Mouse (Mus musculus) left cerebral cortex, adult 9 months (tissue): ENCODE data around the gene Ccdc17.
A peak's percentile ranks its signal among the peaks of the same experiment; 100 is the strongest.

Experiments used
- DNase-seq, 2 experiments: peaks; one replicate each; pipeline ENCODE4 v3.0.0; 2022; ENCODE audit warnings: low spot score in 2 of 2

The Ccdc17 gene

GRCm38 (mm10) chr4:116596379-116596778, at the start of gene Ccdc17:
TSS of gene Ccdc17 (plus strand) at chr4:116596654.
- DNase-seq = no peak

- no peak for DNase-seq
Measured at GRCm38 (mm10) chr4:116550432-116550831, 46.0 kb upstream of the Ccdc17 start.

GRCm38 (mm10) chr4:116553035-116553434, 43.4 kb upstream of the Ccdc17 start:
- no peak for DNase-seq

- DNase-seq = peak; percentile 46 to 85
Measured at GRCm38 (mm10) chr4:116555413-116556300, 40.8 kb upstream of the Ccdc17 start, which contains the start of gene Tmem69. TSS of gene Tmem69 (minus strand) at chr4:116555936.

DNA sequence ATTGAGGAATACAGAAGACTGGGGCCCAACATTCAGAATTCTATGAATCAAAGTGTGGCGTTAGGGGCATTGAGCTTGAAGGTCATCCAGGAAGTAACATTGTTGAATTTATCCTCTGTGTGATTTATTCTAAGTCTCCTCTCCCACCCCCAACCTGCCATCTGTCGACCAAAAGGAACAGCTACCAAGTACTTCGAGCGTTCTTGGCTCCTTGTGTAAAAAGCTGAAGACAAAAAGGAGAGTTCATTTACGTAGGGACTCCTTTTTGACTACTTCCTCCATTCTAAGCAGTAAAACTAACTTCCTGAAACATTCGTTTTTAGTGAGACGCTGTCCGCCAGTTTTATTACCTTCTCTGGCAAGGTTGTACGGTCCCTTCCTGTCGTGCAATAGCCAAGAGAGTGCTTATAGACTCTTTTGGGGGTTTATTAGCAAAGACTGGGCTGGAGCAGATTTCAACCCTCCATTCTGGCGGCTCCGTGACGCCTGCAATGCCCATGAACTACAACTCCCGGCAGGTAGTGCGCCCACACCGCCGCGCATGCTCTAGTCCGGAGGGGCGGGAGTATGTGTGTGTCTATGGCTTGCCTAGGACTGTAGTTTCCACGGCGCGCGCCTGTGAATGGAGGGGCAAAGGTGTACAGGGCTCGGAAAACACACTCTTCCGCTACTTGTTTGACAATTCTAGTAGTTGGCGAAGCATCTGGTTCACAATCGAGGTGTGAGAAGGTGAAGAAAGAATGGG, 39.7 kb upstream of the Ccdc17 start:
- peak; percentile 87 to 94 for DNase-seq

DNA sequence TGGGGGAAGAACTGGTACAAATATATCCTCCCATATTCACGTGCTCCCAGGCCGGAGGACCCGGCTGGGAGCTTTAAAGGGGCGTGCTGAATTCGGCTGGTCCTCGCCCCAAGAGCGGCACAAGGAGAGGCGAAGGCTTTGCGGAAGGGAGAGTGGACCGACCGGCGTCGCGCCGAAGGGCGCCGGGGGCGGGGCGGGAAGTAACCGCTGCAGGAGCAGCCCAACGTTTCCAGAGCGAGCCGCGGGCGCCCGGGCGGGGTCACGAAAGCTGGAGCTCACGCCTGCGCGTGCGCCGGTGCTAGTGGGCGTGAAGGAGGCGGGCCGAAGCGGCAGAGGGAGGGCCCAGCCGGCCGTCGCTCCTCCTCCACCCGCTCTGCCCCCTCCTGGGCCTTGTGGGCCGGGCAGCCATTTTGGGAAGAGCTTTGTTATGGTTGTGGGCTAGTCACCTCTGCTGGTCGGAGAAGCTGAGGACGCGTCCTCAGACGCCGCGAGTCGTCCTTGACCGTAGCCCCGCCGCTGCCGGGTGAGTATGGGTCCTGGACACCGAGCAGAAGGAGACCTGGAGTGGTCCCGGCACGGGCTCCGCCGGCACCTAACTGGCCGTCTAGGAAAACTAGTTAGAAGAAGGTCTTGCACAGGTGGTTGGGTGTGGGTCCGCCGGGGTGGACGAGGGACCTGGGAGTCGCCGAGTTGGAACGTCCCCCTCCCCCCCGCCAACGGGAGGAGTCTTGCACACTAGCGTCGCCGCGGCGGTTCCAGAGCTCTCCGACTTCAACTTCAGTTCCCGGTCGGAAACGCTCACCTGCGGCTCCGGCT, 38.9 kb upstream of the Ccdc17 start, which contains the start of gene Gpbp1l1:
Gene Gpbp1l1, plus strand, starts transcription at position 353 of the 816 bp plus-strand sequence.
- peak; percentile 93 to 97 for DNase-seq

DNA sequence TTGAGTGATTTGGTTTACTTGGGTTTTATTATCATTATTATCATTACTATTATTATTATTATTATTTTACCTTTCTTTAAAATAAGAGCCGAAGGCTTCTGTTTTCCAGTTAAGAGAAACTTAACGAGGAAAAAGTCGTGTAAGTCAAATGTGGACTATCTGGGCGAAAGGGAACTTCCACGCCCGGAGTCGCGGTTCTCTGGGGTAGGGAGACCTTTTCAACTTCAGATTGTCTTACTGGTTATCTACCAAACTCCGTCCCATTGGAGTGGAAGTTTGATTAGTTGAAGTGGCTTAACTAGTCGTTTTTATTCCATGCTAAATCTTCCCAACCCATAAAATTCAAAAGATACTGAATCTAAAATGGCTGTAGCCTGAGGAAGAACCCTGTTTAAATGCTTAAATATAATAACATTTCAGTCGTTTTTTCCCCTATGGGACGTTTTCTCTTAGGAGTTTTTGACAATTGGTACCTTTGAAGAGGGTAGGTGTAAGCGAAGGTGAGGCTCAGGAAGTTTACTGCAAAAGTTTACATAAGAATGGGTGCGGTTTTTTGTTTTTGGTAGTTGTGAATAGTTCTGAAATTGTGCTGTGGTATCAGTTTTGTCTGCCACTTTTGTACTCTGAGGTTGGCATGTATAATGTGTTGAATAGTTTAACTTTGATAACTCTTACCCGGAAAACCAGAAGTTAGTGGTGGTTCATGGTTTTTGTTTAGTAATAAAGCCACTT, 38.1 kb upstream of the Ccdc17 start:
- no peak for DNase-seq

DNA sequence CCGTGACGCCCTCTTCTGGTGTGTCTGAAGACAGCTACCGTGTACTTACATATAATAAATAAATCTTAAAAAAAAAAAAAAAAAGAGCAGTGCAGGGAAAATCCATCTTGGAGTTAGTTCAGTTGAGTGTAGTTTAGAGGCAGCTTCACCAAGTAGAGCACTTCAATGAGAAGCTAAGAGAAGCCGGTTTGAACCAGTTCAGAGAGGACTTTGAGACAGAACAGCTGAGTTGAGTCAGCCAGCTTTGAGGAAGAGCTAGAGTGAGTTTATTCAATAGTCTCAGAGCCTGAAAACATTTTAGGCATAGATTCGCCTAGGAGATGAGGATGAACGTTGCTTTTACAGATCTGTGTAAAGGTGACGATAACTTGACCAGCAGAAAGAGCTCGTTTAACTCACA, 661 bp upstream of the Ccdc17 start:
- no peak for DNase-seq

DNA sequence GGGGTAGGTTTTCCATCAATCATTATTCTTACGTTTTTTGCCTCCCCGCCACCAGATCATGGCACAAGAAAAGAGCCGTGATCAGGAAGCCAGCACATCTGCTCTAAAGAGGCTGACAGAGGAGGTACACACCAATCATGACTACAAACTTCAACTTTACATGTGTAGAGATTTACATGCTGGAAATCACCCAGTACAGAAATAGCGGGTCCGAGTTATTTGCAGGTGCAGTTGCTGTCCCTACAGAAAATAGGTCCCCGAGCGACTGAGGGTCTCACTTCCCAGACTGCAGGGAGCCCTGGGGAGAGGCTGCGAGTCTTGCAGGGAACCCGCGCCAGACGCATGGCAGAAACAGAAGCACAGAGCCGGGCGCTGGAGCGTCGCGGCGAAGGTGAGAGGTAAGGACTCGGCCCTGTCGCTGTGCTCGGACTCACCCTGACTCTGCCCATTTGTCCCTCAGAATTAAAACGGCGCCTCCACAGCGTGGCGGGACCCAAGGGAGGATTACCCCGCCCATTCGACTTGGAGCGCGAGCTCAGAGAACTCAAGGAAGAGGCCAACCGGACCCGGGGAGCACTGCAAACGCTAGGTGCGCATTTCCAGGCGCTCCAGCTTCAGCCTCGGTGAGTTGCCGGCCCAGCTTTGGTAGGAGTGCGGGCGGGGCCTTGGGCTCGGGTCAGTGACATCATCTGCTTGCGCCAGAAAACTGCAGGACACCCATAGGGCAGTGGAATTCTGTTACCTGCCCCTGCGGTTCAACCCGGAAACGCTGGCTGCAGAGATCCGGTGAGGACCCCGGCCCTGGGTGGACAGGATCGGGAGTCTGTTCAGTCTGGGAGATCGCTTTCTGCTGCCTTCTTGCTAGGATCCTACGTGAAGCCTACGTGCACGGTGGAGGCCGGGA, 776 bp downstream of the Ccdc17 start:
- peak; percentile 71 to 92 for DNase-seq

DNA sequence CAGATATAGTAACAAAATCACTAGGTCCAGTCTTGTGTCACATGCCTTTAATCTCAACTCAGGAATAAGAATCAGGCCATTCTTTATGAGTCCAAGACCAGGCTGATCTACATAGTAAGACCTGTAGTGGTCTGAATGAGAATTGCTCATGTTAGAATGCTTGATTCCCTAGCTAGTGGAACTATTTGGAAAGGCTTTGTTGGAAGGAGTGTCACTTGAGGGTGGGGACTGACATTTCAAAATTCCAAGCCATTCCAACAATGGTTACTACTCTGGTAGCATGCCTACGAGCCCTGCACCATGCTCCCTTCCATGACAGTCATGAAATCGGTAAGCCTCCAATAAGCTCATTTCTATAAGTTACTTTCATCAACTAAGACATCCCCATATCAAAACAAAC, 16.2 kb downstream of the Ccdc17 start:
- no peak for DNase-seq

- no peak for DNase-seq
Measured at GRCm38 (mm10) chr4:116615237-116615636, 18.8 kb downstream of the Ccdc17 start.

GRCm38 (mm10) chr4:116624831-116625230, 28.4 kb downstream of the Ccdc17 start:
- DNase-seq = no peak

- DNase-seq = peak in 1 of 2 experiments; percentile 52
Measured at GRCm38 (mm10) chr4:116626658-116627358, 30.4 kb downstream of the Ccdc17 start.

DNA sequence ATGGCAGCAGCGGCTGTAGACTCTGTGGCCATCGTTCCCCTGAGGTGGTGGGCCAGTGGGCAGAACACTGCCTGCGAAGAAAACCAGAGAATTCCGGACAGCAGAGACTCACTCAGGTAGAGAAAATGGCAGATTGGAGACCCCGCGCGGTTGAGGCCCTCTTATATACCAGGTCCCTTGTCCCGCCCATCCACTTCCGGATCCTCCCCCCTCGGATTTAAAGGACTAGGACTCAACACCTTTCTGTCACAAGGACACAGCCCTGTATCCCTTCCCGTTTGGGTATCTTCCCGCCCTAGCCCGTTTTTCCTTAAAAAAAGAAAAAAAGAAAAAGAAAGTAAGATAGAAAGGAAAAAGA, 30.9 kb downstream of the Ccdc17 start:
- DNase-seq = peak; percentile 76 to 92

- DNase-seq = peak; percentile 69 to 89
Measured at GRCm38 (mm10) chr4:116627722-116628662, 31.5 kb downstream of the Ccdc17 start, which contains the start of gene Nasp. TSS of gene Nasp (minus strand) at chr4:116627941.

GRCm38 (mm10) chr4:116635197-116635596, 38.7 kb downstream of the Ccdc17 start:
- no peak for DNase-seq

GRCm38 (mm10) chr4:116638821-116639220, 42.4 kb downstream of the Ccdc17 start:
- no peak for DNase-seq

- no peak for DNase-seq
Measured at GRCm38 (mm10) chr4:116642071-116642470, 45.6 kb downstream of the Ccdc17 start.
